Mouse (Mus musculus): ENCODE data around the gene Cdkn1c. TPM values are rescaled to one million over a fixed set of nuclear protein-coding genes. Genes with fewer than 3 reads are reported as not detected.

Cdkn1c gene
- polyA plus RNA-seq, 1 experiment from 2014 or later: 1,117 TPM

- DNase-seq (ENCODE audit: low spot score): no peak
- no peak overlapping the region for H3K4me2 ChIP-seq (ENCODE audit: low read depth, low read length)
- no peak for ATAC-seq (replicated peaks; ENCODE audit: insufficient number of reproducible peaks, low FRiP score, low TSS enrichment, low read depth)
- no peak overlapping the region for H3K27ac ChIP-seq (replicated peaks; ENCODE audit: low read depth, low read length)
- no peaks in the 10 kb centered on the region for H3K4me1 ChIP-seq (ENCODE audit: control insufficient read depth, insufficient read depth, low read length)
- H3K9me3 ChIP-seq (replicated peaks; ENCODE audit: control insufficient read depth, low read length): no peaks in the 10 kb centered on the region
- no peaks in the 10 kb centered on the region for H3K27me3 ChIP-seq (ENCODE audit: control insufficient read depth, insufficient read depth, low read length)
- H3K9ac ChIP-seq (replicated peaks; ENCODE audit: low read length): no peak overlapping the region
- H3K4me3 ChIP-seq (ENCODE audit: low read depth, low read length): no peak overlapping the region
- H3K36me3 ChIP-seq (replicated peaks; ENCODE audit: control insufficient read depth, insufficient read depth, low read depth, low read length): no peaks in the 10 kb centered on the region
- 56% methylated on average over 5 of the region's 5 CpGs for WGBS
Observed at GRCm38 (mm10) chr7:143481806-143482387, 21.0 kb upstream of the Cdkn1c start.

GRCm38 (mm10) chr7:143480498-143480897 is 19.6 kb upstream of the Cdkn1c start:
- no peaks in the 10 kb centered on the region for H3K9me3 ChIP-seq (replicated peaks; ENCODE audit: control insufficient read depth, low read length)
- no peak overlapping the region for H3K9ac ChIP-seq (replicated peaks; ENCODE audit: low read length)
- H3K4me2 ChIP-seq (ENCODE audit: low read depth, low read length): no peak overlapping the region
- H3K36me3 ChIP-seq (replicated peaks; ENCODE audit: control insufficient read depth, insufficient read depth, low read depth, low read length): no peaks in the 10 kb centered on the region
- H3K27ac ChIP-seq (replicated peaks; ENCODE audit: low read depth, low read length): no peak overlapping the region
- H3K27me3 ChIP-seq (ENCODE audit: control insufficient read depth, insufficient read depth, low read length): no peaks in the 10 kb centered on the region
- H3K4me3 ChIP-seq (ENCODE audit: low read depth, low read length): no peak overlapping the region
- ATAC-seq (replicated peaks; ENCODE audit: insufficient number of reproducible peaks, low FRiP score, low TSS enrichment, low read depth) (no peak), DNase-seq (ENCODE audit: low spot score) (peak; percentile 61)
- H3K4me1 ChIP-seq (ENCODE audit: control insufficient read depth, insufficient read depth, low read length): no peaks in the 10 kb centered on the region
- 30% methylated on average over 13 of the region's 13 CpGs for WGBS

- no peak for ATAC-seq (replicated peaks; ENCODE audit: insufficient number of reproducible peaks, low FRiP score, low TSS enrichment, low read depth)
- no peak overlapping the region for H3K4me3 ChIP-seq (ENCODE audit: low read depth, low read length)
- 84% methylated on average over 5 of the region's 5 CpGs for WGBS
Observed at GRCm38 (mm10) chr7:143477800-143478199, 16.9 kb upstream of the Cdkn1c start.

GRCm38 (mm10) chr7:143476702-143477335 is 16.0 kb upstream of the Cdkn1c start:
- 84% methylated on average over 3 of the region's 3 CpGs for WGBS
- H3K27me3 ChIP-seq (ENCODE audit: control insufficient read depth, insufficient read depth, low read length): no peaks in the 10 kb centered on the region
- ATAC-seq (replicated peaks; ENCODE audit: insufficient number of reproducible peaks, low FRiP score, low TSS enrichment, low read depth): no peak
- H3K4me3 ChIP-seq (ENCODE audit: low read depth, low read length): no peak overlapping the region
- H3K4me1 ChIP-seq (ENCODE audit: control insufficient read depth, insufficient read depth, low read length): no peaks in the 10 kb centered on the region
- no peaks in the 10 kb centered on the region for H3K36me3 ChIP-seq (replicated peaks; ENCODE audit: control insufficient read depth, insufficient read depth, low read depth, low read length)
- H3K4me2 ChIP-seq (ENCODE audit: low read depth, low read length): no peak overlapping the region
- no peak for DNase-seq (ENCODE audit: low spot score)
- no peak overlapping the region for H3K27ac ChIP-seq (replicated peaks; ENCODE audit: low read depth, low read length)
- H3K9ac ChIP-seq (replicated peaks; ENCODE audit: low read length): no peak overlapping the region
- H3K9me3 ChIP-seq (replicated peaks; ENCODE audit: control insufficient read depth, low read length): no peaks in the 10 kb centered on the region

More at GRCm38 (mm10) chr7:143477800-143478199, 16.9 kb upstream of the Cdkn1c start:
- no peak overlapping the region for H3K4me2 ChIP-seq (ENCODE audit: low read depth, low read length)
- H3K9me3 ChIP-seq (replicated peaks; ENCODE audit: control insufficient read depth, low read length): no peaks in the 10 kb centered on the region
- DNase-seq (ENCODE audit: low spot score): no peak
- no peaks in the 10 kb centered on the region for H3K27me3 ChIP-seq (ENCODE audit: control insufficient read depth, insufficient read depth, low read length)
- no peaks in the 10 kb centered on the region for H3K4me1 ChIP-seq (ENCODE audit: control insufficient read depth, insufficient read depth, low read length)
- no peak overlapping the region for H3K27ac ChIP-seq (replicated peaks; ENCODE audit: low read depth, low read length)
- H3K9ac ChIP-seq (replicated peaks; ENCODE audit: low read length): no peak overlapping the region
- H3K36me3 ChIP-seq (replicated peaks; ENCODE audit: control insufficient read depth, insufficient read depth, low read depth, low read length): no peaks in the 10 kb centered on the region

GRCm38 (mm10) chr7:143475876-143476275 is 15.0 kb upstream of the Cdkn1c start:
- no peaks in the 10 kb centered on the region for H3K36me3 ChIP-seq (replicated peaks; ENCODE audit: control insufficient read depth, insufficient read depth, low read depth, low read length)
- H3K4me1 ChIP-seq (ENCODE audit: control insufficient read depth, insufficient read depth, low read length): no peaks in the 10 kb centered on the region
- H3K9ac ChIP-seq (replicated peaks; ENCODE audit: low read length): no peak overlapping the region
- no peak overlapping the region for H3K4me2 ChIP-seq (ENCODE audit: low read depth, low read length)
- DNase-seq (ENCODE audit: low spot score) (no peak), ATAC-seq (replicated peaks; ENCODE audit: insufficient number of reproducible peaks, low FRiP score, low TSS enrichment, low read depth) (no peak)
- H3K9me3 ChIP-seq (replicated peaks; ENCODE audit: control insufficient read depth, low read length): no peaks in the 10 kb centered on the region
- WGBS: 75% methylated on average over 11 of the region's 11 CpGs
- no peak overlapping the region for H3K4me3 ChIP-seq (ENCODE audit: low read depth, low read length)
- no peaks in the 10 kb centered on the region for H3K27me3 ChIP-seq (ENCODE audit: control insufficient read depth, insufficient read depth, low read length)
- no peak overlapping the region for H3K27ac ChIP-seq (replicated peaks; ENCODE audit: low read depth, low read length)

- no peaks in the 10 kb centered on the region for H3K27me3 ChIP-seq (ENCODE audit: control insufficient read depth, insufficient read depth, low read length)
- WGBS: 29% methylated on average over 10 of the region's 10 CpGs
- no peak overlapping the region for H3K4me2 ChIP-seq (ENCODE audit: low read depth, low read length)
- no peaks in the 10 kb centered on the region for H3K4me1 ChIP-seq (ENCODE audit: control insufficient read depth, insufficient read depth, low read length)
- H3K4me3 ChIP-seq (ENCODE audit: low read depth, low read length): no peak overlapping the region
- no peaks in the 10 kb centered on the region for H3K9me3 ChIP-seq (replicated peaks; ENCODE audit: control insufficient read depth, low read length)
- H3K27ac ChIP-seq (replicated peaks; ENCODE audit: low read depth, low read length): no peak overlapping the region
- DNase-seq (ENCODE audit: low spot score) (no peak), ATAC-seq (replicated peaks; ENCODE audit: insufficient number of reproducible peaks, low FRiP score, low TSS enrichment, low read depth) (no peak)
- H3K36me3 ChIP-seq (replicated peaks; ENCODE audit: control insufficient read depth, insufficient read depth, low read depth, low read length): no peaks in the 10 kb centered on the region
- H3K9ac ChIP-seq (replicated peaks; ENCODE audit: low read length): no peak overlapping the region
Observed at GRCm38 (mm10) chr7:143474811-143475210, 14.0 kb upstream of the Cdkn1c start.

- DNase-seq (ENCODE audit: low spot score) (no peak), ATAC-seq (replicated peaks; ENCODE audit: insufficient number of reproducible peaks, low FRiP score, low TSS enrichment, low read depth) (no peak)
- H3K4me3 ChIP-seq (ENCODE audit: low read depth, low read length): no peak within 1 kb of the TSS
- H3K9ac ChIP-seq (replicated peaks; ENCODE audit: low read length): no peak within 1 kb of the TSS
- H3K27me3 ChIP-seq (ENCODE audit: control insufficient read depth, insufficient read depth, low read length): no peaks in the 10 kb centered on the region
- no peak within 1 kb of the TSS; the same call in 1 of the 2 replicates for H3K4me2 ChIP-seq (ENCODE audit: low read depth, low read length)
- no peak within 1 kb of the TSS for H3K27ac ChIP-seq (replicated peaks; ENCODE audit: low read depth, low read length)
- H3K4me1 ChIP-seq (ENCODE audit: control insufficient read depth, insufficient read depth, low read length): no peaks in the 10 kb centered on the region
- WGBS: 43% methylated on average over 4 of the region's 4 CpGs
- H3K9me3 ChIP-seq (replicated peaks; ENCODE audit: control insufficient read depth, low read length): no peaks in the 10 kb centered on the region
- H3K36me3 ChIP-seq (replicated peaks; ENCODE audit: control insufficient read depth, insufficient read depth, low read depth, low read length): no peaks in the 10 kb centered on the region
Observed at GRCm38 (mm10) chr7:143473347-143474101, 12.7 kb upstream of the Cdkn1c start, which contains the start of gene Slc22a18. Slc22a18 (plus strand) TSS chr7:143473736.

GRCm38 (mm10) chr7:143469946-143470345 is 9.1 kb upstream of the Cdkn1c start:
- no peak for ATAC-seq (replicated peaks; ENCODE audit: insufficient number of reproducible peaks, low FRiP score, low TSS enrichment, low read depth)
- H3K27me3 ChIP-seq (ENCODE audit: control insufficient read depth, insufficient read depth, low read length): no peaks in the 10 kb centered on the region
- WGBS: 14% methylated on average over 8 of the region's 8 CpGs
- no peak overlapping the region for H3K27ac ChIP-seq (replicated peaks; ENCODE audit: low read depth, low read length)
- H3K9ac ChIP-seq (replicated peaks; ENCODE audit: low read length): no peak overlapping the region
- H3K4me2 ChIP-seq (ENCODE audit: low read depth, low read length): no peak overlapping the region
- H3K4me1 ChIP-seq (ENCODE audit: control insufficient read depth, insufficient read depth, low read length): no peaks in the 10 kb centered on the region; the same call in none of the 2 replicates
- H3K4me3 ChIP-seq (ENCODE audit: low read depth, low read length): no peak overlapping the region
- DNase-seq (ENCODE audit: low spot score): peak; percentile 81
- no peaks in the 10 kb centered on the region for H3K36me3 ChIP-seq (replicated peaks; ENCODE audit: control insufficient read depth, insufficient read depth, low read depth, low read length)
- H3K9me3 ChIP-seq (replicated peaks; ENCODE audit: control insufficient read depth, low read length): no peaks in the 10 kb centered on the region

Measured in embryonic facial prominence, embryonic 11.5 days (tissue).